Mouse (Mus musculus) liver, embryonic 15.5 days (tissue): ENCODE results near the gene Exoc3l4. TPM values are rescaled to one million over a fixed set of nuclear protein-coding genes. Genes with fewer than 3 reads are reported as not detected.

Source experiments
- ATAC-seq: fragments of 200-750 bp; cut with Nextera tagmentation; 2 replicates; pipeline ENCODE4 v1.8.0; 2017; ENCODE audit warnings: moderate number of reproducible peaks, mild to moderate bottlenecking, moderate library complexity; ENCODE audit not compliant: insufficient read depth
- H3K27ac ChIP-seq: fragments of 300-500 bp; sonication (generic); replicated peaks from 2 replicates; pipeline ENCODE4 v1.5.1; 2015; ENCODE audit warnings: mild to moderate bottlenecking, inconsistent platforms
- H3K27me3 ChIP-seq: fragments of 300-500 bp; sonication (generic); 2 replicates; pipeline ENCODE4 v1.6.1; 2015; ENCODE audit warnings: mild to moderate bottlenecking, inconsistent platforms
- H3K36me3 ChIP-seq: fragments of 300-500 bp; sonication (generic); replicated peaks from 2 replicates; pipeline ENCODE4 v1.6.1; 2015; ENCODE audit warnings: moderate library complexity, mild to moderate bottlenecking, inconsistent platforms
- H3K4me1 ChIP-seq: fragments of 300-500 bp; sonication (generic); replicated peaks from 2 replicates; pipeline ENCODE4 v1.6.1; 2015; ENCODE audit warnings: inconsistent platforms
- H3K4me2 ChIP-seq: fragments of 300-500 bp; sonication (generic); 2 replicates; pipeline ENCODE4 v1.6.1; 2015; ENCODE audit warnings: moderate library complexity, mild to moderate bottlenecking, inconsistent platforms
- H3K4me3 ChIP-seq: fragments of 300-500 bp; sonication (generic); replicated peaks from 2 replicates; pipeline ENCODE4 v1.5.1; 2015; ENCODE audit warnings: mild to moderate bottlenecking, inconsistent platforms
- H3K9ac ChIP-seq: fragments of 300-500 bp; sonication (generic); 2 replicates; pipeline ENCODE4 v1.6.1; 2015; ENCODE audit warnings: moderate library complexity, mild to moderate bottlenecking, inconsistent platforms
- H3K9me3 ChIP-seq: fragments of 300-500 bp; sonication (generic); replicated peaks from 2 replicates; pipeline ENCODE4 v1.6.1; 2016; ENCODE audit warnings: inconsistent platforms
- WGBS: fragments of 180-500 bp; shearing (Covaris S2); methylation state at CpG from one replicate; pipeline ENCODE4 v1.1.7; 2015; ENCODE audit warnings: mixed read lengths; ENCODE audit not compliant: insufficient replicate concordance; 5-methylcytosine and 5-hydroxymethylcytosine counted together
- polyA plus RNA-seq: library from polyadenylated mRNA; unstranded; fragments of >200 nt; fragmentation: Nextera tagmentation; extraction: Ambion mirVana; gene quantifications from 2 replicates; pipeline ENCODE4 v1.2.1, GENCODE M21; 2015

The Exoc3l4 gene
- polyA plus RNA-seq, 1 experiment from 2014 or later: 23.5 TPM

DNA sequence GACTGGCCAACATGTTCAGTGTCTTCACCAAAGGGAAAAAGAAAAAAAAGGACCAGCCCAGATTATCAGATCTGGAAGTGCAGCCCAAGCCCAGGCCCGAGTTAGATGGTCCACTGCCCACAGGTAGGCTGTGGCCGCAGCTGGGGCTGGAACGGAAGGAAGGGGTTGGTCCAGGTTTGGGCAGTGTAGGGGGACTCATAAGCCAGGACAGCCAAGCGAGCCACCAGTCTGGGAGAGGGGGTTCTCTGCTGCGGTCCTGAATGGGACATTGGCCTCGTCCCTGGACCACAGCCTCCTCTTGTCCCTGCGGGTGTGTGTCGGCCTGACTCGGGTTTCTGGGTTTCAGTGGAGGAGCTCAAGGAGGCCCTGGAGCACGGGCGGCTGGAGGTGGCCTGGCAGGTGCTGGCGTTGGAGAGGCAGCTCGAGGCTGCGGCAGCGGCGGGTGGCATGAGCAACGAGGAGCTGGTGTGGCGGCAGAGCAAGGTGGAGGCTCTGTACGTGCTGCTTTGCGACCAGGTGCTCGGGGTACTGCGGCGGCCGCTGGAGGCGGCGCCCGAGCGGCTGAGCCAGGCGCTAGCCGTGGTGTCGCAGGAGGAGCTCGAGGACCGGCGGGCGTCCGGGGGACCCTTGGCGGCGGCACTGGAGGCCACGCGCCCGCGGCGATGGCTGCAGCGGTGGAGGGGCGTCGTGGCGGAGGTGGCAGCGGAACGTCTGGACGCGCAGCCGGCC, 28.5 kb downstream of the Exoc3l4 start:
- H3K4me1 ChIP-seq: peaks cover 79% of the 10 kb centered on the region
- H3K27ac ChIP-seq: peak overlapping the region; percentile 98
- WGBS: 20% methylated on average over 52 of the region's 52 CpGs

GRCm38 (mm10) chr12:111445890-111446613, 29.2 kb downstream of the Exoc3l4 start:
- peak overlapping the region; percentile 84 for H3K9ac ChIP-seq
- peaks cover 13% of the 10 kb centered on the region for H3K27me3 ChIP-seq
- peaks cover 71% of the 10 kb centered on the region for H3K36me3 ChIP-seq
- ATAC-seq: no peak
- peak overlapping the region; percentile 90 for H3K4me2 ChIP-seq
- no peaks in the 10 kb centered on the region for H3K9me3 ChIP-seq
- peak overlapping the region; percentile 69 for H3K4me3 ChIP-seq
- WGBS: 57% methylated on average over 27 of the region's 27 CpGs
- H3K4me1 ChIP-seq: peaks cover 73% of the 10 kb centered on the region
- peak overlapping the region; percentile 98 for H3K27ac ChIP-seq

More for the DNA sequence above, 28.5 kb downstream of the Exoc3l4 start:
- ATAC-seq: no peak
- peaks cover 64% of the 10 kb centered on the region for H3K36me3 ChIP-seq
- H3K27me3 ChIP-seq: peaks cover 13% of the 10 kb centered on the region
- peak overlapping the region; percentile 69 for H3K4me3 ChIP-seq
- peak overlapping the region; percentile 90 for H3K4me2 ChIP-seq
- H3K9ac ChIP-seq: peak overlapping the region; percentile 84
- H3K9me3 ChIP-seq: no peaks in the 10 kb centered on the region

DNA sequence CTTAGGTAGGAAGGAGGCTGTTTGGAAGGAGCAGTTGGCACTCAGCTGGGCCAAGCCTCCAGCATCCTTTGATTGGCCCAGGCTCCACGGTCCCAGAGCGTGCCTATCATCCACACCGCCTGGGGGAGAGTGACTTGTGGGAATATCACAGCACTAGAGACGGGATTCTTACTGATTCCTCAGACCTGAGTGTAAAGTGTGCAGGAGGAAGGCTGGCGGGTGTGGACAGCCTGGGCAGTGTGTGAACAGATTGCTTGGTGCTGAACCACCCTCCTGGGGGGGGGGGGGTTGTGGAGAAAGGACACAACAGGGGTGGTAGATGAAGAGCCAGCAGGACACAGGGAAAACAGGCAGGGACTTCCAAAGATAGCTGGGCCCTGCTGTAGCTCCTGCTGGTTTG, 29.9 kb downstream of the Exoc3l4 start:
- H3K4me2 ChIP-seq: peak overlapping the region; percentile 90
- peaks cover 13% of the 10 kb centered on the region for H3K27me3 ChIP-seq
- peak overlapping the region; percentile 69 for H3K4me3 ChIP-seq
- H3K4me1 ChIP-seq: peaks cover 66% of the 10 kb centered on the region
- no peak overlapping the region for H3K9ac ChIP-seq
- no peaks in the 10 kb centered on the region for H3K9me3 ChIP-seq
- 81% methylated on average over 5 of the region's 5 CpGs for WGBS
- H3K27ac ChIP-seq: peak overlapping the region; percentile 24; the same call in 1 of the 2 replicates
- ATAC-seq: no peak
- H3K36me3 ChIP-seq: peaks cover 78% of the 10 kb centered on the region

GRCm38 (mm10) chr12:111447350-111447749, 30.5 kb downstream of the Exoc3l4 start:
- no peak overlapping the region for H3K4me3 ChIP-seq
- H3K27ac ChIP-seq: 0 out of 2 replicates have a peak overlapping the region, but pooled peaks have one; percentile 24
- WGBS: 74% methylated on average over 9 of the region's 9 CpGs
- H3K4me2 ChIP-seq: no peak overlapping the region; the same call in 1 of the 2 replicates
- H3K9me3 ChIP-seq: no peaks in the 10 kb centered on the region
- H3K4me1 ChIP-seq: peaks cover 60% of the 10 kb centered on the region
- no peak for ATAC-seq
- no peak overlapping the region for H3K9ac ChIP-seq
- peaks cover 13% of the 10 kb centered on the region for H3K27me3 ChIP-seq
- peaks cover 84% of the 10 kb centered on the region for H3K36me3 ChIP-seq

- 76% methylated on average over 22 of the region's 22 CpGs for WGBS
- H3K27me3 ChIP-seq: peaks cover 13% of the 10 kb centered on the region
Observed at GRCm38 (mm10) chr12:111447898-111448760, 31.3 kb downstream of the Exoc3l4 start.

GRCm38 (mm10) chr12:111448931-111449705, 32.3 kb downstream of the Exoc3l4 start:
- Histone ChIP-seq H3K36me3 (peaks cover 100% of the 10 kb centered on the region), H3K9me3 (no peaks in the 10 kb centered on the region), H3K4me3 (no peak overlapping the region), H3K9ac (no peak overlapping the region), H3K4me2 (no peak overlapping the region), H3K27me3 (peaks cover 13% of the 10 kb centered on the region), H3K27ac (no peak overlapping the region), H3K4me1 (peaks cover 64% of the 10 kb centered on the region)
- ATAC-seq: no peak
- 62% methylated on average over 13 of the region's 14 CpGs for WGBS

More at GRCm38 (mm10) chr12:111447898-111448760, 31.3 kb downstream of the Exoc3l4 start:
- H3K9me3 ChIP-seq: no peaks in the 10 kb centered on the region
- no peak for ATAC-seq
- no peak overlapping the region for H3K4me2 ChIP-seq
- no peak overlapping the region for H3K4me3 ChIP-seq
- peaks cover 58% of the 10 kb centered on the region for H3K4me1 ChIP-seq
- H3K36me3 ChIP-seq: peaks cover 92% of the 10 kb centered on the region
- H3K9ac ChIP-seq: no peak overlapping the region
- H3K27ac ChIP-seq: no peak overlapping the region

DNA sequence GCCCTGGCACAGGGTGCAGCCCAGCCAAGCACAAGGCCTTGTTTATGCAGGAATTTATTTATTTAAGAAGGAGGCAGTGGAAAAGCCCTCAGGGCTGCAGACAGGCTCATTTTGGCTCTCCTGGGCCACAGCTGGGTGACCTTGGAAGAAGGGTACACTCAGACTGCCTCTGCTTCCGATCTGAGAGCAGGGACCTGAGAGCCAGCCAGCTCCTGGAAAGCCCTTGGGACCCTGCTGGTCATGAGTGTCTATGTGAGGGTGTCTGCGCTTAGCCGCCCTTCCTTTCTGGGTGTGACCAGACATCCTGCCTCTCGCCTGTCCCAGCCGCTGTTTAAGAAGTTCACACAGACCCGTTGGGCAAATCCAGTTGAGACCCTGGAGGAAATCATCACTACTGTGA, 33.5 kb downstream of the Exoc3l4 start:
- peaks cover 62% of the 10 kb centered on the region for H3K4me1 ChIP-seq
- WGBS: 80% methylated on average over 6 of the region's 6 CpGs
- H3K4me3 ChIP-seq: no peak overlapping the region
- H3K27me3 ChIP-seq: peaks cover 7% of the 10 kb centered on the region
- no peak overlapping the region for H3K4me2 ChIP-seq
- H3K36me3 ChIP-seq: peaks cover 99% of the 10 kb centered on the region
- no peak overlapping the region for H3K9ac ChIP-seq
- no peaks in the 10 kb centered on the region for H3K9me3 ChIP-seq
- H3K27ac ChIP-seq: no peak overlapping the region
- ATAC-seq: no peak

GRCm38 (mm10) chr12:111451561-111451960, 34.7 kb downstream of the Exoc3l4 start:
- Histone ChIP-seq H3K4me1 (peaks cover 55% of the 10 kb centered on the region), H3K36me3 (peaks cover 87% of the 10 kb centered on the region)

GRCm38 (mm10) chr12:111454021-111454420, 37.2 kb downstream of the Exoc3l4 start:
- Histone ChIP-seq H3K36me3 (peaks cover 62% of the 10 kb centered on the region), H3K4me1 (peaks cover 38% of the 10 kb centered on the region)

More at GRCm38 (mm10) chr12:111451561-111451960, 34.7 kb downstream of the Exoc3l4 start:
- no peak overlapping the region for H3K4me2 ChIP-seq
- WGBS: 83% methylated on average over 7 of the region's 7 CpGs
- H3K4me3 ChIP-seq: no peak overlapping the region
- no peak for ATAC-seq
- H3K9ac ChIP-seq: no peak overlapping the region
- H3K27ac ChIP-seq: no peak overlapping the region
- peaks cover 2% of the 10 kb centered on the region for H3K27me3 ChIP-seq
- no peaks in the 10 kb centered on the region for H3K9me3 ChIP-seq

More at GRCm38 (mm10) chr12:111454021-111454420, 37.2 kb downstream of the Exoc3l4 start:
- no peak overlapping the region for H3K9ac ChIP-seq
- no peak for ATAC-seq
- peaks cover 21% of the 10 kb centered on the region for H3K27me3 ChIP-seq
- H3K27ac ChIP-seq: no peak overlapping the region
- H3K9me3 ChIP-seq: no peaks in the 10 kb centered on the region
- no peak overlapping the region for H3K4me2 ChIP-seq
- WGBS: 56% methylated on average over 4 of the region's 4 CpGs
- H3K4me3 ChIP-seq: no peak overlapping the region
